Mouse (Mus musculus): ENCODE results near the gene Lpo. TPM values are rescaled to one million over a fixed set of nuclear protein-coding genes. Genes with fewer than 3 reads are reported as not detected.
A peak's percentile ranks its signal among the peaks of the same experiment; 100 is the strongest.

The Lpo gene
- polyA plus RNA-seq, 1 experiment: 0.42 TPM

DNA sequence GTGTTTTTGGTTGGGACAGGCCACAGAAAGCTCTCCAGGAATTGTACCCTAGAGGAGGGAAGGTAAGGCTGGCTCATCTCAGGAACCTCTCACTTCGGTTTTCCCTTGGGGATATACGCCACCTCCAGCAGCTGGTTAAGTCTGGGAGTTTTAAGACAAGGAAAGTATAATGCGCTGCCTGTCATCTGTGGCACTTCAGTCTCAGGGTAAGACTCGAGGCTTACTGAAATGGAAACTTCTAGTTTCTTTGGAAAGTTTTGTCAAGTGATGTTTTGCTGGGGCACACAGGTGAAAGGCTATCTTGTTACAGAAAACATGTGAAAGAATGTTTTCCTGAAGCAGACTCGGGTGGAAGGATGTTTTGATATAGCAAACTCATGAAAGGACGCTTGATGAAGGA, 20.7 kb downstream of the Lpo start:
- no peak for DNase-seq (ENCODE audit: extremely low spot score in 1 of 2, low spot score in 1 of 2)

GRCm38 (mm10) chr11:87805448-87805847, 22.6 kb downstream of the Lpo start:
- DNase-seq (ENCODE audit: extremely low spot score in 1 of 2, low spot score in 1 of 2): no peak

GRCm38 (mm10) chr11:87802621-87803020, 25.5 kb downstream of the Lpo start:
- DNase-seq (ENCODE audit: extremely low spot score in 1 of 2, low spot score in 1 of 2): peak in 1 of 2 experiments; percentile 22

- DNase-seq (ENCODE audit: extremely low spot score in 1 of 2, low spot score in 1 of 2): peak; percentile 33 to 78
Observed at GRCm38 (mm10) chr11:87801711-87802275, 26.3 kb downstream of the Lpo start.

GRCm38 (mm10) chr11:87793460-87793859, 34.6 kb downstream of the Lpo start, which contains the start of gene Mpo:
Gene Mpo, plus strand, starts transcription at chr11:87793581.
- DNase-seq (ENCODE audit: extremely low spot score in 1 of 2, low spot score in 1 of 2): no peak

DNA sequence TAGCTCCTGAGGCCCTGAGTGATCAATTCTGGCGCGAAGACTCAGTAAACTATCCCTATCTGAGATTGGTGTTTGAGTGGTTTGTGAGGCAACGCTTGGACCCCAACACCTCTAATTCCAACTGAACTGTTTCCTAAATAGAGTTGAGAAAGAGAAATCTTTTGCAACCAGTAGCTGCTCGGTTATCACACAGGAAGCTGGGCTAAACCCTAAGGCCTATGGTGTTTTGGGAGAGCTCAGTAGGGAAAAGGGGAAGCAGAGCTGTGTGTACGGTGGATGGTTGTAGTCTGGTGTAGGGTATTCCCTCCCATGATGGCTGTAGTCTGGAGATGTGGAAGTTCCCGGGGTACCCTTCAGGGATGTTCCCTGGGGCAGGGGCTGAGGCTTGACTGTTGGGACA, 38.0 kb downstream of the Lpo start:
- no peak for DNase-seq (ENCODE audit: extremely low spot score in 1 of 2, low spot score in 1 of 2)

- no peak for DNase-seq (ENCODE audit: extremely low spot score in 1 of 2, low spot score in 1 of 2)
Observed at GRCm38 (mm10) chr11:87780130-87780529, 48.0 kb downstream of the Lpo start.

- DNase-seq (ENCODE audit: extremely low spot score in 1 of 2, low spot score in 1 of 2): no peak
Observed at GRCm38 (mm10) chr11:87779392-87779791, 48.7 kb downstream of the Lpo start.

GRCm38 (mm10) chr11:87778915-87779314, 49.2 kb downstream of the Lpo start:
- DNase-seq (ENCODE audit: extremely low spot score in 1 of 2, low spot score in 1 of 2): no peak

DNA sequence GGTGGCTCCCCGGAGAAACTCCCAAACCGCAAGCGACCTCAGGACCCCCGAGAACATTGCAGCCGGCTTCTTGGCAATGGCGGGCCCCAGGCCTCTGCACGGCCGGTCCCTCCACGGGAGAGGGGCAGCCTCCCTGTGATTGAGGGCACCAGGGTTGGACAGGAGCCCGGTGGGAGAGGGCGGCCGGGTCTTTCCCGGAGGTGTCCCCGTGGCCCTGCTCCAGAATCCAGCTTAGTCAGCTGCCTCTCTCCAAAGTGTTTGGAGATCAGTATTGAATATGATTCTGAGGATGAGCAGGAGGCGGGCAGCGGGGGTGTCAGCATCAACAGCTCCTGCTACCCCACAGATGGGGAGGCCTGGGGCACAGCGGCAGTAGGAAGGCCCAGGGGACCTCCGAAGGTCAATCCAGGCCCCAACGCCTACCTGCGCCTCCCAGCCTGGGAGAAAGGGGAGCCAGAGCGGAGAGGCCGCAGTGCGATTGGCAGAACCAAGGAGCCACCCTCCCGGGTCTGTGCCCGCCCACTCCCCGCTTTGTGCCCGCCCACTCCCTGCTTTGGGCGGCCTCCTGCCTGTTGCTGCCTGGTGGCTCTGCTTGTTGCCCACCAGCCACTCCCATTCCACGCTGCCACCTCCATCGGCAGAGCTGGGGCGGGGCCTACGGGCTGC, 49.9 kb downstream of the Lpo start:
- peak in 1 of 2 experiments; percentile 49 for DNase-seq (ENCODE audit: extremely low spot score in 1 of 2, low spot score in 1 of 2)

- no peak for DNase-seq (ENCODE audit: extremely low spot score in 1 of 2, low spot score in 1 of 2)
Observed at GRCm38 (mm10) chr11:87772354-87772753, 55.7 kb downstream of the Lpo start.

DNA sequence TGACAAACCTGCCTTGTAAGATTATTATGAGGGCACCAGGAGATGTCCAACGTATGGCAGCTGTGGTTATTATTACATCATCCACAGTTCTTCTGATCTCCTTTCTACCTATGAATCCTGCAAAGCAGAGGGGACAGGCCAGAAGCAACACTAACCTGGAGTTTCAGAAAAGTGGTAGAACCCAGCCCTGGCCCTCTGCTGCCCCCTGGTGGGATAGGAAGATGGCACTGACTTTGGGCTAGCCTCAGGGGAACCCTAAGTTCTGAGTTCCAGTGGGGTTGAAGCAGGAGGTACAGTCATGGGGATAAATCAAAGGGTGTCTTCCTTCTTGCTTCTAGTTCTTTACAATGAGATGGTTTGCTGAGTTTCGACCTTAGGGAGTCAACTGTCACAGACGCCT, 57.1 kb downstream of the Lpo start:
- peak in 1 of 2 experiments; percentile 84 for DNase-seq (ENCODE audit: extremely low spot score in 1 of 2, low spot score in 1 of 2)

GRCm38 (mm10) chr11:87768745-87769144, 59.3 kb downstream of the Lpo start:
- no peak for DNase-seq (ENCODE audit: extremely low spot score in 1 of 2, low spot score in 1 of 2)

DNA sequence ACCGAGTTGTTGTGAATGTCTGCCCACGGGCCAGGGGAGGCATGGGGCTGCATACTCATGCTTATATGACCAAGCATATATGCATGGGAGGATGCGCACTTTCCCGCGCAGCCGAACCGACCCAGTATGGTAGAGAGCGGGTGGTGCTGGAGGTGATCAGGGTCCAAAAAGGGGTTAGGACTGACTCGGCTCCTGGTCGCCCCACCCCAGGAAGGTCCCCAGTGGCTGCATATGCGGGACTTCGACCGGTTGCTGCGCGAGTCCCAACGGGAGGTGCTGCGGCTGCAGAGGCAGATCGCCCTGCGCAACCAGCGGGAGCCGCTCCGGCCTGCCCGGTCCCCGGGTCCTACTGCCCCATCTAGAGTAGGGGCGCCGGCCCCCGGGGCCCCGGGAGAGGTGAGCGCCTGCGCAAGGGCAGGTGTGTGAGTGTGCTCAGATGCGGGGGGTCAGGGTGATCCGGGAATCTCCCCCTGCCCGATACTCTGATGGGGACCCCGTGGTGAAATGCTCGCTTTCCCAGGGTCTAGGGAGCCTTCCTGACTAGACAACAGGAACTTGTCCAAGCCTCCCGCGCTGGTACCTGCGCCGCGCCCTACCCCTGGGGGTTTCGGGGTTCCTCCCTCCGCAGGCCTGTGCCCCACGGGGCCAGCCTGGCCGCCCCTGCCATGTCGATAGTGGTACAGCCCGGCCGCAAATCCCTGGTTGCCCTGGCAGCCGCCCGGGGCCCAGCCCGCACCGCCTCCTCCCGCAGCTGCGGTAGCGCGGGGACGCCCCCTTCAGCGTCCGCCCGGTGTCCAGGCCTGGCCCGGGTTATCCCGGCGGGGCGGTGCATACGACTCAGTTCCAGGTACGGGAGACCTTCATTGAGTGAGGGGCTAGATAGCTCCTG, 63.9 kb downstream of the Lpo start:
- DNase-seq (ENCODE audit: extremely low spot score in 1 of 2, low spot score in 1 of 2): peak in 1 of 2 experiments; percentile 66

GRCm38 (mm10) chr11:87763511-87763987, 64.5 kb downstream of the Lpo start:
- peak; percentile 80 to 90 for DNase-seq (ENCODE audit: extremely low spot score in 1 of 2, low spot score in 1 of 2)

DNA sequence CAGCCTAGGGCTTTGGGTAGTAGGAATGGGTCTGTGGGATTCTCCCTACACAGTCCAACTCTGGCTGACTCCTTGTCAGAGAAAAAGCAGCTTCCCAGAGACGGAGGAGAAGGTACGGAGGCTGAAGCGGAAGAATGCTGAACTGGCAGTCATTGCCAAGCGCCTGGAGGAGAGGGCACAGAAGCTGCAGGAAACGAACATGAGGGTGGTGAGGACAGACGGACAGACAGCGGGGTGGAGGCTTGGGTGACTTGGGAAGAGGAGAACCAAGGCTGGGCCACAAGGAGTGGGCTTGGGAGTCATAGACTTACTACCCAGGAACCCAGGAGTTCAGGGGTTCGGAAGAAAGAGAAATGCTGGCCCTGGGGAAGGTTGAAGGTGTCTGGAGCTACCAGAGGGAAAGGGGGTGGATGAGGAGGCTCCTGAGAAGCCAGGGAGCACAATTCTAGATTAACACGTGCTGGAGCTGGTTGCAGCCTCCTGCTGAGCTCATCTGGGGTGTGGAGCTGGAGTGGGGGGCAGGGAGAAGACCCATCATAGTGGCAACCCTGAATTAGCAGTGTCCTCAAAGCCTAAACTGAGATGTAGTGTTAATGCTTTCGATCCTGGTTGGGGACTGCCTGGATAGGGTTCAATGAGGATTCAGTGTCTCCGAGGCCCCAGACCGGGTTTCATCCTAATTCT, 65.2 kb downstream of the Lpo start:
- DNase-seq (ENCODE audit: extremely low spot score in 1 of 2, low spot score in 1 of 2): peak in 1 of 2 experiments; percentile 61

- peak in 1 of 2 experiments; percentile 43 for DNase-seq (ENCODE audit: extremely low spot score in 1 of 2, low spot score in 1 of 2)
Observed at GRCm38 (mm10) chr11:87761806-87762701, 66.0 kb downstream of the Lpo start.

- DNase-seq (ENCODE audit: extremely low spot score in 1 of 2, low spot score in 1 of 2): no peak
Observed at GRCm38 (mm10) chr11:87761181-87761721, 66.8 kb downstream of the Lpo start.
